16 mouse cellular contexts compared by ENCODE assay signal in the genomic region with DNA sequence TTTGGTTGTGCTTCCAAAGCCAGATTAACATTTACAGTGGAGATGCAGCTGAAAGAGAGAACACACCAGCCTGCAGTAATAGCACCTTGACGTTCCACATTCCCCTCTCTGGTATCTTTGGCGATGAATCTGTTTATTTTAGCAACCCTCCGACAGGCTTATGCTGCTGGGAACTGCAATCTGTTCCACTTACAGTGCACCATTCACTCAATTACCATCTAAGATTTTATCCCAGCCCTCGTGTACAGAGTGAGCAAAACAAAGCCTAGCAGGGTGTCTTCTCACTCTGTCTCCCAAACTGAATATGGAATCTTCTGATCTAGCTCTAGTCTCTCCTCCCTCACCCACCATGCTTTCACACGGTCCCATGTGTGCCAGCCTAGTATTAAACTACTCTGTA. TPM values are rescaled to one million over a fixed set of nuclear protein-coding genes. Genes with fewer than 3 reads are reported as not detected.
DNase-seq lines count a peak whose midpoint lies in the region; TF ChIP-seq lines count a peak whose summit lies in the region.
"Had no signal": no experiment of that assay in that cellular context is flagged by ENCODE, and none has a peak within 500 bp of the region (broad histone marks: within the 10 kb centered on the region; RNA-seq: fewer than 3 reads in every experiment).

No protein-coding gene starts in this region.

- TF ChIP-seq CTCF in layer of hippocampus, adult 2 months (conservative IDR thresholded peaks at IDR 0.05) = no peak
- TF ChIP-seq CTCF in thymus, adult 2 months (IDR thresholded peaks at IDR 0.05; ENCODE audit: borderline replicate concordance, control insufficient read depth, extremely low read depth, insufficient read depth, low read length, poor library complexity) = no peak

- DNase-seq in layer of hippocampus, adult 2 months (ENCODE audit: low spot score in 2 of 2) = peak; percentile 36 to 71
- no peak for DNase-seq in layer of hippocampus, postnatal 25 days (ENCODE audit: extremely low spot score in 1 of 2, low spot score in 1 of 2)
- peak; percentile 52 to 61 for DNase-seq in right cerebral cortex, adult 2 months (ENCODE audit: low spot score in 2 of 2)
- no peak for DNase-seq in right cerebral cortex, postnatal 4 days
- DNase-seq in layer of hippocampus, adult 8-10 months (ENCODE audit: low spot score in 2 of 2) = peak; percentile 40 to 46
- peak; percentile 90 for DNase-seq in telencephalon, adult 2 months (ENCODE audit: low read depth, low spot score)
- no peak for DNase-seq in thymus, adult 2 months
- no peak for DNase-seq in thymus, postnatal 0 days (ENCODE audit: low spot score)
- DNase-seq: cerebellum, adult 11 months; cerebellum, postnatal 14 days; heart, postnatal 10 days had no signal

- H3K27ac ChIP-seq in layer of hippocampus, adult 2 months = no peak overlapping the region
- H3K27ac ChIP-seq in thymus, adult 2 months (ENCODE audit: control insufficient read depth, insufficient read depth, low read length) = no peak overlapping the region
- H3K27ac ChIP-seq: heart, embryonic 10.5 days; hindbrain, embryonic 12.5 days; kidney, postnatal 0 days; liver, embryonic 15.5 days had no signal

- H3K4me1 ChIP-seq in thymus, adult 2 months (replicated peaks; ENCODE audit: control insufficient read depth, insufficient read depth, low read length) = no peaks in the 10 kb centered on the region
- H3K4me1 ChIP-seq: liver, embryonic 15.5 days had no signal

- whole genome bisulfite sequencing in thymus, adult 2 months = 88% methylated on average over 5 of the region's 5 CpGs

- H3K36me3 ChIP-seq in thymus, adult 2 months (ENCODE audit: control insufficient read depth, insufficient read depth, low read length) = no peaks in the 10 kb centered on the region
- H3K36me3 ChIP-seq: liver, embryonic 15.5 days had no signal

- no peak overlapping the region for H3K4me3 ChIP-seq in layer of hippocampus, adult 2 months
- H3K4me3 ChIP-seq in thymus, adult 2 months (ENCODE audit: control insufficient read depth, insufficient read depth, low read length) = no peak overlapping the region
- H3K4me3 ChIP-seq: heart, embryonic 10.5 days; hindbrain, embryonic 12.5 days; liver, embryonic 15.5 days had no signal

- no peak for TF ChIP-seq POLR2A in thymus, adult 2 months (IDR thresholded peaks at IDR 0.05; ENCODE audit: control insufficient read depth, extremely low read depth, insufficient read depth, low read length, poor library complexity)

- H3K27me3 ChIP-seq in thymus, adult 2 months (ENCODE audit: control insufficient read depth, insufficient read depth, low read length) = no peaks in the 10 kb centered on the region
- H3K27me3 ChIP-seq: hindbrain, embryonic 12.5 days; liver, embryonic 15.5 days had no signal

RNA-seq across cellular contexts. Expression of gene Vstm2l, which starts 36.5 kb away (rescaled TPM):
- 100 to 1,000 TPM; 110 to 112 TPM for total RNA-seq in layer of hippocampus, adult 2 months (2021)
- 100 to 1,000 TPM; 114 to 131 TPM for total RNA-seq in layer of hippocampus, postnatal 25 days (2021)
- total RNA-seq in layer of hippocampus, adult 8-10 months (2022) = 10 to 100 TPM; 81.5 to 99.3 (median 90.0) TPM
- 0.11 and 0.36 TPM in 2 replicates for polyA plus RNA-seq in thymus, adult 2 months (2012; rRNA removed)
- polyA plus RNA-seq in thymus, postnatal 0 days (2015; fragmentation: Nextera tagmentation; extraction: Ambion mirVana) = not detected in 2 replicates
- total RNA-seq: MEL had no signal
- polyA plus RNA-seq: liver, embryonic 15.5 days had no signal

Comparison
In these comparisons a context has a peak if more than half of its experiments do, and no peak if none do; other contexts are left out.
1. DNase-seq: peak in layer of hippocampus, adult 2 months (2 of 2), right cerebral cortex, adult 2 months (2 of 2), layer of hippocampus, adult 8-10 months (2 of 2) and telencephalon, adult 2 months (single experiment); none in layer of hippocampus, postnatal 25 days (0 of 2), right cerebral cortex, postnatal 4 days (single experiment), thymus, adult 2 months (single experiment) and thymus, postnatal 0 days (single experiment).